Mouse (Mus musculus) WW6 (cell line): ENCODE measurements around the gene Itgad.
A peak's percentile ranks its signal among the peaks of the same experiment; 100 is the strongest.

Experiments
- DNase-seq: peaks from one replicate; pipeline ENCODE4 v3.0.0-alpha.2; 2013; ENCODE audit warnings: low read depth, low spot score

The Itgad gene

GRCm38 (mm10) chr7:128180126-128180525 is 25.9 kb downstream of the Itgad start:
- no peak for DNase-seq

GRCm38 (mm10) chr7:128180546-128180945 is 26.4 kb downstream of the Itgad start:
- DNase-seq, result no peak

GRCm38 (mm10) chr7:128181691-128182090 is 27.5 kb downstream of the Itgad start:
- DNase-seq, result no peak

GRCm38 (mm10) chr7:128201607-128202006 is 47.4 kb downstream of the Itgad start:
- DNase-seq, result no peak

- DNase-seq, result no peak
Measured at GRCm38 (mm10) chr7:128203071-128203470, 48.9 kb downstream of the Itgad start.

GRCm38 (mm10) chr7:128204179-128204578 is 50.0 kb downstream of the Itgad start:
- DNase-seq, result no peak

GRCm38 (mm10) chr7:128205695-128206094 is 51.5 kb downstream of the Itgad start:
- no peak for DNase-seq

GRCm38 (mm10) chr7:128206152-128206551 is 52.0 kb downstream of the Itgad start, which contains the start of gene Cox6a2:
Gene Cox6a2, minus strand, starts transcription at chr7:128206387.
- no peak for DNase-seq

GRCm38 (mm10) chr7:128208187-128208586 is 54.0 kb downstream of the Itgad start:
- no peak for DNase-seq

- no peak for DNase-seq
Measured at GRCm38 (mm10) chr7:128209826-128210225, 55.6 kb downstream of the Itgad start.

GRCm38 (mm10) chr7:128219952-128220351 is 65.8 kb downstream of the Itgad start:
- DNase-seq, result no peak

GRCm38 (mm10) chr7:128220936-128221335 is 66.8 kb downstream of the Itgad start:
- DNase-seq, result no peak

- DNase-seq, result no peak
Measured at GRCm38 (mm10) chr7:128231741-128232140, 77.6 kb downstream of the Itgad start.

GRCm38 (mm10) chr7:128234796-128235195 is 80.6 kb downstream of the Itgad start:
- no peak for DNase-seq

- DNase-seq, result no peak
Measured at GRCm38 (mm10) chr7:128235481-128235880, 81.3 kb downstream of the Itgad start.

- DNase-seq, result no peak
Measured at GRCm38 (mm10) chr7:128236426-128236825, 82.2 kb downstream of the Itgad start.

GRCm38 (mm10) chr7:128236856-128237592 is 82.8 kb downstream of the Itgad start, which contains the start of gene Armc5:
Gene Armc5, plus strand, starts transcription at chr7:128237342.
- no peak for DNase-seq

GRCm38 (mm10) chr7:128237593-128237926 is 83.4 kb downstream of the Itgad start:
- DNase-seq, result no peak

GRCm38 (mm10) chr7:128237927-128238778 is 84.0 kb downstream of the Itgad start, which contains the start of gene 9130023H24Rik:
Gene 9130023H24Rik, minus strand, starts transcription at chr7:128238031.
- DNase-seq, result peak; percentile 97

GRCm38 (mm10) chr7:128238991-128239390 is 84.8 kb downstream of the Itgad start:
- DNase-seq, result no peak

- no peak for DNase-seq
Measured at GRCm38 (mm10) chr7:128240131-128240784, 86.1 kb downstream of the Itgad start.

GRCm38 (mm10) chr7:128242331-128242730 is 88.2 kb downstream of the Itgad start:
- DNase-seq, result no peak
